Mouse (Mus musculus) heart, postnatal 25 days (tissue): Measurements from ENCODE around the gene Mdga1. TPM values are rescaled to one million over a fixed set of nuclear protein-coding genes. Genes with fewer than 3 reads are reported as not detected.
"Not testable (repeated sequence)": the region's sequence is repeated elsewhere in the genome, so short reads cannot be mapped to it uniquely, and the experiment has no call there.

Experiments used
- DNase-seq: peaks from one replicate; pipeline ENCODE4 v3.0.0; 2022; ENCODE audit warnings: low spot score
- intact Hi-C: fragments of 180-260 bp; cut with DNase I; formaldehyde crosslinking; loops from one replicate; pipeline ENCODE4 v1.15.1; 2025
- total RNA-seq, 2 experiments: library from RNA; stranded (reverse); gene quantifications; 2 replicates each; pipeline ENCODE4 v1.2.3; 2021

Gene Mdga1
- total RNA-seq, 2 experiments from 2014 or later = 14.0 to 18.3 TPM

- DNase-seq = no peak
- intact Hi-C loops = no loop called here
These were observed 181.3 kb downstream of the Mdga1 start for GRCm38 (mm10) chr17:29788573-29788972.

GRCm38 (mm10) chr17:29784820-29785219 is 185.1 kb downstream of the Mdga1 start:
- no peak for DNase-seq
- intact Hi-C loops = no loop called here

GRCm38 (mm10) chr17:29781472-29781871 is 188.4 kb downstream of the Mdga1 start:
- DNase-seq, intact Hi-C loops: not testable (repeated sequence)

GRCm38 (mm10) chr17:29778021-29778420 is 191.9 kb downstream of the Mdga1 start:
- DNase-seq = no peak
- intact Hi-C loops = loop anchor here (5.0 kb wide), 1 partner anchor 71 kb away; no protein-coding TSS in a partner anchor

Other genes starting within 250 kb of the Mdga1 start
- gene Zfand3, start 34.6 kb upstream of the Mdga1 start, total RNA-seq = 100 to 1,000 TPM; 127 to 128 TPM